Mouse (Mus musculus): ENCODE data around the gene Rhox3a. TPM values are rescaled to one million over a fixed set of nuclear protein-coding genes. Genes with fewer than 3 reads are reported as not detected.
"Not testable (repeated sequence)": the region's sequence is repeated elsewhere in the genome, so short reads cannot be mapped to it uniquely, and the experiment has no call there.

Gene Rhox3a
- total RNA-seq (2015; ENCODE audit: low replicate concordance) (not detected in 2 replicates), total RNA-seq (2017; ENCODE audit: low replicate concordance) (not detected in 2 replicates)

DNA sequence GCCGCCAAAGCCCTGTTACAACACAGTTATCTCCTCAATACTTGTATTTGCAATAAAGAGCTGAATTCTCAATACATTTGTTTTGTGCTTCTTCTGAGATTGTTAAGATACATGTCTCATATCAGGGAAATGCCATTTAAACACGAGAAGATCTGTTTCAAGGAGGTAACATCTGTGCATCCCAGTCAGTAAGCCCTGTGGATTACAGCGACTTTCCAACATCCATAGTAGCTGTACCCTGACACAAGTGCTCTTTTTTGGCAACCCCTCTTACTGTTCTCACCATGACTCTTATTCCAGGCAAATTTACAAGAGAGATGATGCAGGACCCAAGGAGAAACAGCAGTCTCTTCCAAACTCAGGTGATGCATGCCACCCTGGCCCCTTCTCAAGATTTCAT lies at the start of gene Rhox3a:
Gene Rhox3a (plus strand): TSS at position 301 of the 400 bp plus-strand sequence.
- ATAC-seq (replicated peaks; ENCODE audit: low FRiP score, poor library complexity, severe bottlenecking), result not testable (repeated sequence)

DNA sequence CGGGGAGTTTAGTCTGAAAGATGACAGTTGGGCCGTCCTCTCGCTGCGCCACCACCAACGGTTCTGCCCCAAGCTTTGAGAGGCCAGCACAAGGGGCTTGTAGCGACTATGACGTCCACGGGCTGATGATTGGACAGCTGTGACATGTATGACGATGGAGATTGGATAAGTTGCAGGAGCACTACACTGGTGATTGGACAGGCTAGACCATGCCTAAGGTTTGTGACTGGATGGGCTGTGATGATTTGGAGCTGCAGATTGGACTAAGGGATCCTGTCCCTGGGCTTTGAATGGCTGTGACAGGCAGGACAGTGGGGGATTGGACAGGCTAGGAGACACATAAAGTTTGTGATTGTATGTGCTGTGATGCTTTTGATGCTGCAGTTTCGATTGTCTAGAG lies 38.8 kb upstream of the Rhox3a start, which contains the start of gene Gm9:
Gene Gm9 (minus strand): TSS at position 101 of the 400 bp plus-strand sequence.
- no peak for ATAC-seq (replicated peaks; ENCODE audit: low FRiP score, poor library complexity, severe bottlenecking)

DNA sequence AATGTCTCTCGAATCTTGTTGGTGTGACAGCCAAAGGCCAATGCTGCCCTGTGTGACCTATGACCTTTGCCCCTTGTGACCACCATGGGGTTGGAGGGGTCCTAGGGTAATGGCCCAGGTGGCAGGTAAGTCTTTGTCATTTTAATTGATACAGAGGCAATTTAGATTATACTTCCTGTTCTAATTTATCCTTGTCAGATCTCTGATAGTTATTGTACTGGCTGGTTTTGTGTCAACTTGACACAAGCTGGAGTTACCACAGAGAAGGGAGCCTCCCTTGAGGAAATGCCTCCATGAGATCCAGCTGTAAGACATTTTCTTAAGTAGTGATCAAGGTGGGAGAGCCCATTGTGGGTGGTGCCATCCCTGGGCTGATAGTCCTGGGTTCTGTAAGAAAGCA lies 27.6 kb upstream of the Rhox3a start, which contains the start of gene Rhox1:
Gene Rhox1 (minus strand): TSS at position 101 of the 400 bp plus-strand sequence.
- not testable (repeated sequence) for ATAC-seq (replicated peaks; ENCODE audit: low FRiP score, poor library complexity, severe bottlenecking)

DNA sequence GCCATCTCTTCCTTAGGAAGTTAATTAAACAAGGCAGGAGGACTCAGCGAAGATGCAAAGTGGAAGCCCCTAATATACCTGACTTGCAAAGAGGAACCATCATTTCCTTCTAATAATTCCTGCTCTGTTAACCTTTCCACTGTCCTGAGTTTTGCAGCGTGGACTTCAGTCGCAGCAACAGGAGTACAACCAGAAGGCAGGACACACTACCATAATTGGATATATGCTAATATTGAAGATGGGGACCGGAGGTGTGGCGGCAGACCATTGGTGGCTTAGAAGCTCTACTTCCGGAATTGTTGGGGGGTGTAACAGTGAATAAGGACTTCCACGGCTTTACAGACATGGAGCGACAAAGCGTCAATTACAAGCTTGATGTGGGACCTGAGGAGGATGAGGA lies 5.0 kb upstream of the Rhox3a start, which contains the start of gene Rhox2a:
Gene Rhox2a (plus strand): TSS at position 301 of the 400 bp plus-strand sequence.
- ATAC-seq (replicated peaks; ENCODE audit: low FRiP score, poor library complexity, severe bottlenecking), result not testable (repeated sequence)

DNA sequence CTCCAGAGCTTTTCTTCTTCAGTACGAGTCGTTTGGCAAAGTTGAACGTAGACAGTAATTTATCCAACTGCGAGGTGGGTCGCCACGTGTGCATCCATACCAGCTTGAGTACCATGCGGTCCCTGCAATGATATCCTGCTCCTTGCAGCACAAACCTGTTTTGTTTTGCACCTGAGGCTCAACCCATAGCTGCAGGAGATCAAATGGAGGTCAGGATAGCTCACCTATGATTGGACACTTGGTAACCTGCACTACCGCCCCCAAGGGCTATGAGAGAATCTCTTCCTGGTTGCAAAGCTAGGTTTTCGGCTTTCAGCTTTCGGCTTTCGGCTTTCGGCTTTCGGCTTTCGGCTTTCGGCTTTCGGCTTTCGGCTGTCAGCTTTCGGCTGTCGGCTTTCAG lies 15.3 kb downstream of the Rhox3a start, which contains the start of gene Rhox4a:
Gene Rhox4a (plus strand): TSS at position 301 of the 400 bp plus-strand sequence.
- ATAC-seq (replicated peaks; ENCODE audit: low FRiP score, poor library complexity, severe bottlenecking), result not testable (repeated sequence)

Other genes starting within 250 kb of the Rhox3a start
- gene Sowahd, start 201.1 kb upstream of the Rhox3a start, total RNA-seq (2015; ENCODE audit: low replicate concordance), result not detected in 2 replicates
- not detected in 2 replicates for gene Sowahd, start 201.1 kb upstream of the Rhox3a start, total RNA-seq (2017; ENCODE audit: low replicate concordance)
- 436 and 515 TPM in 2 replicates for gene Rpl39, start 164.5 kb upstream of the Rhox3a start, total RNA-seq (2015; ENCODE audit: low replicate concordance)
- 335 and 802 TPM in 2 replicates for gene Rpl39, start 164.5 kb upstream of the Rhox3a start, total RNA-seq (2017; ENCODE audit: low replicate concordance)
- gene Upf3b, start 139.6 kb upstream of the Rhox3a start, total RNA-seq (2015; ENCODE audit: low replicate concordance), result 55.1 and 75.5 TPM in 2 replicates
- 74.7 and 95.0 TPM in 2 replicates for gene Upf3b, start 139.6 kb upstream of the Rhox3a start, total RNA-seq (2017; ENCODE audit: low replicate concordance)
- 6.8 and 14.3 TPM in 2 replicates for gene Nkap, start 123.1 kb upstream of the Rhox3a start, total RNA-seq (2015; ENCODE audit: low replicate concordance)
- gene Nkap, start 123.1 kb upstream of the Rhox3a start, total RNA-seq (2017; ENCODE audit: low replicate concordance), result 9.7 and 57.9 TPM in 2 replicates
- gene Akap14, start 81.1 kb upstream of the Rhox3a start, total RNA-seq (2015; ENCODE audit: low replicate concordance), result not detected in 2 replicates
- gene Akap14, start 81.1 kb upstream of the Rhox3a start, total RNA-seq (2017; ENCODE audit: low replicate concordance), result not detected in 2 replicates
- 26.3 and 59.5 TPM in 2 replicates for gene Ndufa1, start 58.8 kb upstream of the Rhox3a start, total RNA-seq (2015; ENCODE audit: low replicate concordance)
- gene Ndufa1, start 58.8 kb upstream of the Rhox3a start, total RNA-seq (2017; ENCODE audit: low replicate concordance), result 51.6 and 63.5 TPM in 2 replicates
- gene Rnf113a1, start 58.7 kb upstream of the Rhox3a start, total RNA-seq (2015; ENCODE audit: low replicate concordance), result 1.4 and 2.1 TPM in 2 replicates
- gene Rnf113a1, start 58.7 kb upstream of the Rhox3a start, total RNA-seq (2017; ENCODE audit: low replicate concordance), result not detected in 2 replicates
- not detected in 2 replicates for gene Gm9, start 38.9 kb upstream of the Rhox3a start, total RNA-seq (2015; ENCODE audit: low replicate concordance)
- gene Gm9, start 38.9 kb upstream of the Rhox3a start, total RNA-seq (2017; ENCODE audit: low replicate concordance), result not detected in 2 replicates
- not detected in 2 replicates for gene Rhox1, start 27.7 kb upstream of the Rhox3a start, total RNA-seq (2015; ENCODE audit: low replicate concordance)
- gene Rhox1, start 27.7 kb upstream of the Rhox3a start, total RNA-seq (2017; ENCODE audit: low replicate concordance), result not detected in 2 replicates
- gene Rhox2a, start 4.9 kb upstream of the Rhox3a start, total RNA-seq (2015; ENCODE audit: low replicate concordance), result not detected in 2 replicates
- not detected in 2 replicates for gene Rhox2a, start 4.9 kb upstream of the Rhox3a start, total RNA-seq (2017; ENCODE audit: low replicate concordance)
- not detected in 2 replicates for gene Rhox4a, start 15.4 kb downstream of the Rhox3a start, total RNA-seq (2015; ENCODE audit: low replicate concordance)
- gene Rhox4a, start 15.4 kb downstream of the Rhox3a start, total RNA-seq (2017; ENCODE audit: low replicate concordance), result not detected in 2 replicates
- not detected in 2 replicates for gene Rhox3a2, start 130.1 kb downstream of the Rhox3a start, total RNA-seq (2015; ENCODE audit: low replicate concordance)
- not detected in 2 replicates for gene Rhox3a2, start 130.1 kb downstream of the Rhox3a start, total RNA-seq (2017; ENCODE audit: low replicate concordance)
- gene Rhox4a2, start 140.9 kb downstream of the Rhox3a start, total RNA-seq (2015; ENCODE audit: low replicate concordance), result not detected in 2 replicates
- gene Rhox4a2, start 140.9 kb downstream of the Rhox3a start, total RNA-seq (2017; ENCODE audit: low replicate concordance), result not detected in 2 replicates
- not detected in 2 replicates for gene Rhox2b, start 162.1 kb downstream of the Rhox3a start, total RNA-seq (2015; ENCODE audit: low replicate concordance)
- gene Rhox2b, start 162.1 kb downstream of the Rhox3a start, total RNA-seq (2017; ENCODE audit: low replicate concordance), result not detected in 2 replicates
- gene Rhox4b, start 182.6 kb downstream of the Rhox3a start, total RNA-seq (2015; ENCODE audit: low replicate concordance), result not detected in 2 replicates
- gene Rhox4b, start 182.6 kb downstream of the Rhox3a start, total RNA-seq (2017; ENCODE audit: low replicate concordance), result not detected in 2 replicates
- gene Rhox2c, start 203.8 kb downstream of the Rhox3a start, total RNA-seq (2015; ENCODE audit: low replicate concordance), result not detected in 2 replicates
- not detected in 2 replicates for gene Rhox2c, start 203.8 kb downstream of the Rhox3a start, total RNA-seq (2017; ENCODE audit: low replicate concordance)
- not detected in 2 replicates for gene Rhox3c, start 208.7 kb downstream of the Rhox3a start, total RNA-seq (2015; ENCODE audit: low replicate concordance)
- not detected in 2 replicates for gene Rhox3c, start 208.7 kb downstream of the Rhox3a start, total RNA-seq (2017; ENCODE audit: low replicate concordance)
- not detected in 2 replicates for gene Rhox4c, start 230.4 kb downstream of the Rhox3a start, total RNA-seq (2015; ENCODE audit: low replicate concordance)
- not detected in 2 replicates for gene Rhox4c, start 230.4 kb downstream of the Rhox3a start, total RNA-seq (2017; ENCODE audit: low replicate concordance)
- not detected in 2 replicates for gene Rhox2d, start 243.5 kb downstream of the Rhox3a start, total RNA-seq (2015; ENCODE audit: low replicate concordance)
- gene Rhox2d, start 243.5 kb downstream of the Rhox3a start, total RNA-seq (2017; ENCODE audit: low replicate concordance), result not detected in 2 replicates

Data from erythroid progenitor cell, adult 5-6 weeks (primary cell).